Mouse (Mus musculus): Measurements from ENCODE around the gene Creb3l2.

GRCm38 (mm10) chr6:37298982-37299381, 143.0 kb downstream of the Creb3l2 start:
- TF ChIP-seq MAX (IDR thresholded peaks at IDR 0.05) (no peak), CTCF (IDR thresholded peaks at IDR 0.05; ENCODE audit: control insufficient read depth, insufficient read depth, insufficient read length) (no peak), USF1 (IDR thresholded peaks at IDR 0.05; ENCODE audit: low read depth) (no peak), MYOG (IDR thresholded peaks at IDR 0.05; ENCODE audit: control insufficient read depth, extremely low read depth, insufficient read length) (no peak), MYOD1 (IDR thresholded peaks at IDR 0.05; ENCODE audit: control insufficient read depth, insufficient read length, low read depth) (no peak), CEBPB (IDR thresholded peaks at IDR 0.05; ENCODE audit: low read depth) (no peak), FOSL1 (IDR thresholded peaks at IDR 0.05; ENCODE audit: insufficient read depth, low read length, poor library complexity, severe bottlenecking) (no peak)
